Comparison of ENCODE assay signal across 9 mouse cellular contexts in genomic region chr17:78361939-78362728, GRCm38 (mm10). TPM values are rescaled to one million over a fixed set of nuclear protein-coding genes. Genes with fewer than 3 reads are reported as not detected.
DNase-seq lines count a peak whose midpoint lies in the region; ATAC-seq and TF ChIP-seq lines count a peak whose summit lies in the region.
"Had no signal": no experiment of that assay in that cellular context is flagged by ENCODE, and none has a peak within 500 bp of the region (broad histone marks: within the 10 kb centered on the region; RNA-seq: fewer than 3 reads in every experiment).

No protein-coding gene starts in this region.

- peak overlapping the region; percentile 39 for H3K27ac ChIP-seq in heart, embryonic 15.5 days
- H3K27ac ChIP-seq in liver, embryonic 12.5 days = peak overlapping the region; percentile 32; the same call in 1 of the 2 replicates
- H3K27ac ChIP-seq in spleen, adult 2 months (ENCODE audit: insufficient read depth, low read length) = peak overlapping the region; percentile 82
- H3K27ac ChIP-seq in forebrain, embryonic 13.5 days = no peak overlapping the region
- H3K27ac ChIP-seq: midbrain, embryonic 12.5 days had no signal

- TF ChIP-seq CTCF in spleen, adult 2 months (IDR thresholded peaks at IDR 0.05; ENCODE audit: extremely low read depth, insufficient read depth, insufficient read length, insufficient replicate concordance) = no peak

- H3K4me2 ChIP-seq in heart, embryonic 15.5 days = peak overlapping the region; percentile 12; the same call in 1 of the 2 replicates
- peak overlapping the region; percentile 60 for H3K4me2 ChIP-seq in liver, embryonic 12.5 days
- no peak overlapping the region for H3K4me2 ChIP-seq in forebrain, embryonic 13.5 days
- H3K4me2 ChIP-seq: midbrain, embryonic 12.5 days had no signal

- H3K9ac ChIP-seq in heart, embryonic 15.5 days = no peak overlapping the region
- H3K9ac ChIP-seq in liver, embryonic 12.5 days = peak overlapping the region; percentile 38
- no peak overlapping the region for H3K9ac ChIP-seq in forebrain, embryonic 13.5 days
- H3K9ac ChIP-seq: midbrain, embryonic 12.5 days had no signal

- no peaks in the 10 kb centered on the region for H3K36me3 ChIP-seq in heart, embryonic 15.5 days
- no peaks in the 10 kb centered on the region for H3K36me3 ChIP-seq in liver, embryonic 12.5 days
- H3K36me3 ChIP-seq in spleen, adult 2 months (ENCODE audit: control insufficient read depth, insufficient read depth, low read length) = no peaks in the 10 kb centered on the region
- no peaks in the 10 kb centered on the region for H3K36me3 ChIP-seq in forebrain, embryonic 13.5 days (ENCODE audit: poor library complexity, severe bottlenecking)

- peak; percentile 16 for DNase-seq in layer of hippocampus, adult 11-12 months (ENCODE audit: low spot score)
- no peak for DNase-seq in layer of hippocampus, postnatal 10 days (ENCODE audit: low spot score in 2 of 2)
- DNase-seq in spleen, adult 2 months (ENCODE audit: low read depth in 1 of 2, low spot score in 2 of 2) = peak; percentile 72 to 79
- DNase-seq in right cerebral cortex, postnatal 4 days = no peak
- DNase-seq in ovary, postnatal 36 days (ENCODE audit: low spot score) = no peak

- 65% methylated on average over 13 of the region's 13 CpGs for WGBS in heart, embryonic 15.5 days
- 24% methylated on average over 13 of the region's 13 CpGs for WGBS in liver, embryonic 12.5 days (ENCODE audit: insufficient replicate concordance)
- 4% methylated on average over 13 of the region's 13 CpGs for WGBS in spleen, adult 2 months
- WGBS in forebrain, embryonic 13.5 days = 92% methylated on average over 13 of the region's 13 CpGs

- no peaks in the 10 kb centered on the region for H3K27me3 ChIP-seq in heart, embryonic 15.5 days
- H3K27me3 ChIP-seq in liver, embryonic 12.5 days (replicated peaks) = no peaks in the 10 kb centered on the region
- H3K27me3 ChIP-seq in spleen, adult 2 months (ENCODE audit: control insufficient read depth, insufficient read depth, low read length) = no peaks in the 10 kb centered on the region
- 0 out of 2 replicates have a peak, but pooled peaks cover 14% of the 10 kb centered on the region for H3K27me3 ChIP-seq in forebrain, embryonic 13.5 days
- H3K27me3 ChIP-seq: midbrain, embryonic 12.5 days had no signal

- TF ChIP-seq POLR2A in spleen, adult 2 months (IDR thresholded peaks at IDR 0.05; ENCODE audit: low read depth, low read length) = peak; percentile 21; the same call in 1 of the 2 replicates

- H3K4me1 ChIP-seq in heart, embryonic 15.5 days (replicated peaks) = no peaks in the 10 kb centered on the region
- peaks cover 21% of the 10 kb centered on the region for H3K4me1 ChIP-seq in liver, embryonic 12.5 days
- H3K4me1 ChIP-seq in spleen, adult 2 months (ENCODE audit: control insufficient read depth, insufficient read depth, insufficient read length) = peaks cover 14% of the 10 kb centered on the region
- H3K4me1 ChIP-seq in forebrain, embryonic 13.5 days = peaks cover 11% of the 10 kb centered on the region
- H3K4me1 ChIP-seq: midbrain, embryonic 12.5 days had no signal

- H3K9me3 ChIP-seq in heart, embryonic 15.5 days (replicated peaks) = no peaks in the 10 kb centered on the region
- no peaks in the 10 kb centered on the region for H3K9me3 ChIP-seq in liver, embryonic 12.5 days (replicated peaks)
- no peaks in the 10 kb centered on the region for H3K9me3 ChIP-seq in forebrain, embryonic 13.5 days (replicated peaks)
- H3K9me3 ChIP-seq: midbrain, embryonic 12.5 days had no signal

- H3K4me3 ChIP-seq in heart, embryonic 15.5 days = no peak overlapping the region
- H3K4me3 ChIP-seq in liver, embryonic 12.5 days = peak overlapping the region; percentile 39
- peak overlapping the region; percentile 49 for H3K4me3 ChIP-seq in spleen, adult 2 months (ENCODE audit: extremely low read depth, insufficient read depth, insufficient read length)
- H3K4me3 ChIP-seq in forebrain, embryonic 13.5 days = no peak overlapping the region
- H3K4me3 ChIP-seq: midbrain, embryonic 12.5 days had no signal

- ATAC-seq in heart, embryonic 15.5 days (replicated peaks; ENCODE audit: insufficient number of reproducible peaks, insufficient read depth, low FRiP score, low read depth) = 0 out of 2 replicates have a peak, but pooled peaks have one; percentile 32
- peak; percentile 68 for ATAC-seq in liver, embryonic 12.5 days
- ATAC-seq in forebrain, embryonic 13.5 days = no peak

RNA-seq across cellular contexts. Expression of gene Fez2, which starts 55.8 kb away (rescaled TPM):
- total RNA-seq in layer of hippocampus, postnatal 10 days (2021) = 10 to 100 TPM; 38.2 to 40.4 TPM
- polyA plus RNA-seq in heart, embryonic 15.5 days (2015; fragmentation: Nextera tagmentation; extraction: Ambion mirVana) = 48.0 and 51.4 TPM in 2 replicates
- 24.0 and 24.9 TPM in 2 replicates for polyA plus RNA-seq in liver, embryonic 12.5 days (2016; fragmentation: Nextera tagmentation; extraction: Ambion mirVana)
- polyA plus RNA-seq in spleen, adult 2 months (2012; rRNA removed) = 12.7 TPM in 2 replicates
- polyA plus RNA-seq in forebrain, embryonic 13.5 days (2015; fragmentation: Nextera tagmentation; extraction: Ambion mirVana) = 28.0 and 29.7 TPM in 2 replicates

Comparison
In these comparisons a context has a peak if more than half of its experiments do, and no peak if none do; other contexts are left out.
1. DNase-seq: peak in layer of hippocampus, adult 11-12 months (single experiment) and spleen, adult 2 months (2 of 2); none in layer of hippocampus, postnatal 10 days (0 of 2), right cerebral cortex, postnatal 4 days (single experiment) and ovary, postnatal 36 days (single experiment).
2. H3K4me3 ChIP-seq: peak in liver, embryonic 12.5 days (single experiment) and spleen, adult 2 months (single experiment); none in heart, embryonic 15.5 days (single experiment) and forebrain, embryonic 13.5 days (single experiment).